Mouse (Mus musculus) MEL (cell line): ENCODE results near the gene Foxf1. TPM values are rescaled to one million over a fixed set of nuclear protein-coding genes. Genes with fewer than 3 reads are reported as not detected.

Source experiments
- DNase-seq: peaks from one replicate; pipeline ENCODE4 v3.0.0; 2011; ENCODE audit warnings: low read depth, low spot score
- H3K27ac ChIP-seq: 2 replicates; pipeline ENCODE4 v1.5.1; 2012; ENCODE audit warnings: low read depth, mild to moderate bottlenecking, control low read depth, low read length, moderate library complexity; ENCODE audit not compliant: control insufficient read depth
- H3K27me3 ChIP-seq, 2 experiments: fragments of 150-350 bp in 1 of 2; sonication (generic) in 1 of 2; 2 replicates each; pipeline ENCODE4 v1.6.1; 2012; ENCODE audit warnings: low read length in 2 of 2, mild to moderate bottlenecking in 2 of 2, improper control_type of control experiment in 1 of 2, moderate library complexity in 1 of 2; ENCODE audit not compliant: insufficient read depth in 2 of 2, control insufficient read depth in 1 of 2
- H3K36me3 ChIP-seq, 2 experiments: 2 replicates each; pipeline ENCODE4 v1.6.1; 2012 to 2014; ENCODE audit warnings: low read length in 2 of 2, improper control_type of control experiment in 1 of 2, inconsistent platforms in 1 of 2, mild to moderate bottlenecking in 1 of 2; ENCODE audit not compliant: insufficient read depth in 2 of 2, control insufficient read depth in 1 of 2
- H3K4me1 ChIP-seq, 2 experiments: fragments of 150-350 bp in 1 of 2; sonication (generic) in 1 of 2; 2 replicates each; pipeline ENCODE4 v1.6.1; 2012; ENCODE audit warnings: low read length in 2 of 2, improper control_type of control experiment in 1 of 2, mild to moderate bottlenecking in 1 of 2; ENCODE audit not compliant: insufficient read depth in 2 of 2, control insufficient read depth in 1 of 2
- H3K4me3 ChIP-seq, 2 experiments: fragments of 150-350 bp in 1 of 2; sonication (generic) in 1 of 2; 2 replicates each; pipeline ENCODE4 v1.5.1; 2012; ENCODE audit warnings: low read depth in 2 of 2, low read length in 2 of 2, mild to moderate bottlenecking in 2 of 2, moderate library complexity in 2 of 2, control low read depth in 1 of 2, improper control_type of control experiment in 1 of 2; ENCODE audit not compliant: control insufficient read depth in 1 of 2, insufficient read depth in 1 of 2
- H3K79me2 ChIP-seq: 2 replicates; pipeline ENCODE4 v1.6.1; 2012; ENCODE audit warnings: mild to moderate bottlenecking, low read length, moderate library complexity; ENCODE audit not compliant: control insufficient read depth, poor library complexity, insufficient read depth
- H3K9ac ChIP-seq: 2 replicates; pipeline ENCODE4 v1.6.1; 2012; ENCODE audit warnings: low read depth, mild to moderate bottlenecking, control low read depth, low read length, moderate library complexity; ENCODE audit not compliant: control insufficient read depth, poor library complexity, severe bottlenecking
- H3K9me3 ChIP-seq: fragments of 150-350 bp; sonication (generic); replicated peaks from 2 replicates; pipeline ENCODE4 v1.6.1; 2012; ENCODE audit warnings: mild to moderate bottlenecking, low read length, improper control_type of control experiment, moderate library complexity; ENCODE audit not compliant: insufficient read depth
- BHLHE40 ChIP-seq: IDR thresholded peaks from 2 replicates; pipeline ENCODE4 v1.6.1; 2012; ENCODE audit warnings: low read depth, mild to moderate bottlenecking, inconsistent platforms, low read length, improper control_type of control experiment, borderline replicate concordance
- CHD1 ChIP-seq: IDR thresholded peaks from 2 replicates; pipeline ENCODE4 v1.6.1; 2012; ENCODE audit warnings: low read depth, mild to moderate bottlenecking, inconsistent platforms, low read length, improper control_type of control experiment
- CHD2 ChIP-seq: IDR thresholded peaks from 2 replicates; pipeline ENCODE4 v1.6.1; 2011; ENCODE audit warnings: low read length, improper control_type of control experiment
- CTCF ChIP-seq, 3 experiments: IDR thresholded peaks in 2 of 3; conservative IDR thresholded peaks in 1 of 3; 2 replicates each; pipeline ENCODE4 v1.5.1; 2011 to 2012; ENCODE audit warnings: low read length in 3 of 3, low read depth in 2 of 3, mild to moderate bottlenecking in 2 of 3, improper control_type of control experiment in 1 of 3, inconsistent platforms in 1 of 3, mixed read lengths in 1 of 3, moderate library complexity in 1 of 3; ENCODE audit not compliant: control insufficient read depth in 1 of 3, insufficient read depth in 1 of 3, poor library complexity in 1 of 3, severe bottlenecking in 1 of 3
- E2F4 ChIP-seq: IDR thresholded peaks from 2 replicates; pipeline ENCODE4 v1.6.1; 2011; ENCODE audit warnings: low read depth, low read length, improper control_type of control experiment, borderline replicate concordance
- ELF1 ChIP-seq: IDR thresholded peaks from 2 replicates; pipeline ENCODE4 v1.6.1; 2014; ENCODE audit warnings: low read depth, mild to moderate bottlenecking, inconsistent platforms, low read length, improper control_type of control experiment, moderate library complexity
- EP300 ChIP-seq, 2 experiments: IDR thresholded peaks; 2 replicates each; pipeline ENCODE4 v1.6.1; 2011; ENCODE audit warnings: improper control_type of control experiment in 2 of 2, low read length in 2 of 2, low read depth in 1 of 2, mild to moderate bottlenecking in 1 of 2
- KAT2A ChIP-seq: conservative IDR thresholded peaks from 2 replicates; pipeline ENCODE4 v1.6.1; 2012; ENCODE audit warnings: low read depth, low read length, improper control_type of control experiment, inconsistent platforms
- MAFK ChIP-seq: IDR thresholded peaks from 2 replicates; pipeline ENCODE4 v1.6.1; 2011; ENCODE audit warnings: low read depth, mild to moderate bottlenecking, low read length, improper control_type of control experiment, borderline replicate concordance
- MAX ChIP-seq: IDR thresholded peaks from 2 replicates; pipeline ENCODE4 v1.6.1; 2011; ENCODE audit warnings: low read length, improper control_type of control experiment
- MAZ ChIP-seq: IDR thresholded peaks from 2 replicates; pipeline ENCODE4 v1.6.1; 2012; ENCODE audit warnings: low read depth, mild to moderate bottlenecking, inconsistent platforms, low read length, improper control_type of control experiment
- MEF2A ChIP-seq: IDR thresholded peaks from 2 replicates; pipeline ENCODE4 v1.6.1; 2014; ENCODE audit warnings: low read depth, mild to moderate bottlenecking, inconsistent platforms, low read length, improper control_type of control experiment; ENCODE audit not compliant: poor library complexity, insufficient replicate concordance, severe bottlenecking; ENCODE audit errors: extremely low read depth
- MXI1 ChIP-seq: IDR thresholded peaks from 2 replicates; pipeline ENCODE4 v1.6.1; 2011; ENCODE audit warnings: mild to moderate bottlenecking, low read depth, low read length, improper control_type of control experiment
- MYB ChIP-seq: IDR thresholded peaks from 2 replicates; pipeline ENCODE4 v1.6.1; 2011; ENCODE audit warnings: mild to moderate bottlenecking, low read depth, low read length, improper control_type of control experiment
- NELFE ChIP-seq: IDR thresholded peaks from 2 replicates; pipeline ENCODE4 v1.6.1; 2011; ENCODE audit warnings: low read depth, low read length, improper control_type of control experiment
- POLR2A ChIP-seq, 2 experiments: IDR thresholded peaks; 2 replicates each; pipeline ENCODE4 v1.6.1; 2011 to 2012; ENCODE audit warnings: low read length in 2 of 2, mild to moderate bottlenecking in 2 of 2, control low read depth in 1 of 2, improper control_type of control experiment in 1 of 2, low read depth in 1 of 2, moderate library complexity in 1 of 2; ENCODE audit not compliant: control insufficient read depth in 1 of 2, insufficient read depth in 1 of 2, poor library complexity in 1 of 2
- POLR2AphosphoS2 ChIP-seq: IDR thresholded peaks from 2 replicates; pipeline ENCODE4 v1.6.1; 2011; ENCODE audit warnings: low read length, improper control_type of control experiment
- POLR2AphosphoS5 ChIP-seq: IDR thresholded peaks from 2 replicates; pipeline ENCODE4 v1.6.1; 2012; ENCODE audit warnings: low read depth, borderline replicate concordance, mild to moderate bottlenecking, inconsistent platforms, low read length, moderate library complexity, mixed read lengths
- RAD21 ChIP-seq: IDR thresholded peaks from 2 replicates; pipeline ENCODE4 v1.6.1; 2011; ENCODE audit warnings: mild to moderate bottlenecking, low read depth, low read length, improper control_type of control experiment
- RCOR1 ChIP-seq: IDR thresholded peaks from 2 replicates; pipeline ENCODE4 v1.6.1; 2012; ENCODE audit warnings: low read depth, mild to moderate bottlenecking, inconsistent platforms, low read length, improper control_type of control experiment
- SIN3A ChIP-seq: IDR thresholded peaks from 2 replicates; pipeline ENCODE4 v1.6.1; 2012; ENCODE audit warnings: low read length, improper control_type of control experiment, inconsistent platforms
- SMC3 ChIP-seq: IDR thresholded peaks from 2 replicates; pipeline ENCODE4 v1.6.1; 2011; ENCODE audit warnings: low read depth, low read length, improper control_type of control experiment
- TAL1 ChIP-seq: IDR thresholded peaks from 2 replicates; pipeline ENCODE4 v1.6.1; 2012; ENCODE audit warnings: mild to moderate bottlenecking, inconsistent platforms, low read length, moderate library complexity, mixed read lengths
- TBP ChIP-seq: IDR thresholded peaks from 2 replicates; pipeline ENCODE4 v1.8.0; 2011; ENCODE audit warnings: low read depth, low read length, improper control_type of control experiment
- TCF12 ChIP-seq: IDR thresholded peaks from 2 replicates; pipeline ENCODE4 v1.6.1; 2014; ENCODE audit warnings: low read depth, mild to moderate bottlenecking, inconsistent platforms, low read length, improper control_type of control experiment, moderate library complexity
- USF2 ChIP-seq, 2 experiments: IDR thresholded peaks; 2 replicates each; pipeline ENCODE4 v1.6.1; 2011 to 2012; ENCODE audit warnings: improper control_type of control experiment in 2 of 2, low read length in 2 of 2, borderline replicate concordance in 1 of 2, inconsistent platforms in 1 of 2, low read depth in 1 of 2, mild to moderate bottlenecking in 1 of 2; ENCODE audit not compliant: insufficient read depth in 1 of 2
- ZC3H11A ChIP-seq: IDR thresholded peaks from 2 replicates; pipeline ENCODE4 v1.6.1; 2012; ENCODE audit warnings: low read depth, mild to moderate bottlenecking, inconsistent platforms, low read length, improper control_type of control experiment
- ZKSCAN1 ChIP-seq: IDR thresholded peaks from 2 replicates; pipeline ENCODE4 v1.6.1; 2012; ENCODE audit warnings: low read depth, mild to moderate bottlenecking, inconsistent platforms, low read length, improper control_type of control experiment, moderate library complexity
- ZMIZ1 ChIP-seq: IDR thresholded peaks from 2 replicates; pipeline ENCODE4 v1.6.1; 2012; ENCODE audit warnings: low read depth, mild to moderate bottlenecking, inconsistent platforms, low read length, improper control_type of control experiment, moderate library complexity
- polyA plus RNA-seq, 2 experiments: library from polyadenylated mRNA; stranded (reverse) in 1 of 2; unstranded in 1 of 2; fragments of >175 nt in 1 of 2; fragments of >200 nt in 1 of 2; gene quantifications; 2 replicates each; pipeline versions ENCODE4 v1.2.1 to v1.2.4; 2012; ENCODE audit warnings: low replicate concordance in 2 of 2, low read depth in 1 of 2; ENCODE audit not compliant: insufficient read length in 2 of 2, insufficient read depth in 1 of 2, missing spikeins in 1 of 2
- total RNA-seq: library from RNA; depleted of rRNA; stranded (reverse); fragments of 300-350 nt; gene quantifications from 2 replicates; pipeline ENCODE4 v1.2.3, GENCODE M21; 2012

Foxf1 gene
- total and polyA plus RNA-seq, 3 experiments = not detected

- TF ChIP-seq USF2 (IDR thresholded peaks at IDR 0.05; ENCODE audit: borderline replicate concordance in 1 of 2, insufficient read depth in 1 of 2, low read depth in 1 of 2, low read length in 2 of 2) (no peak), TAL1 (no peak), MAZ (no peak; the same call in 1 of the 2 replicates), MAFK (no peak), RAD21 (peak; percentile 94), SIN3A (no peak)
These were observed 8.4 kb downstream of the Foxf1 start (continued) for GRCm38 (mm10) chr8:121092627-121093026.

GRCm38 (mm10) chr8:121093496-121093895 lies 9.3 kb downstream of the Foxf1 start:
- TF ChIP-seq MYB = no peak
- Histone ChIP-seq H3K9ac (no peak overlapping the region), H3K27me3 (no peaks in the 10 kb centered on the region), H3K79me2 (no peaks in the 10 kb centered on the region), H3K27ac (no peak overlapping the region), H3K4me1 (no peaks in the 10 kb centered on the region), H3K4me3 (no peak overlapping the region), H3K9me3 (no peaks in the 10 kb centered on the region), H3K36me3 (no peaks in the 10 kb centered on the region)
- no peak for DNase-seq

GRCm38 (mm10) chr8:121104049-121104818 lies 20.0 kb downstream of the Foxf1 start:
- Histone ChIP-seq H3K9me3 (no peaks in the 10 kb centered on the region), H3K36me3 (peaks cover 0 to 3% of the 10 kb centered on the region in 2 experiments; a peak in 1 of 4 replicates), H3K4me1 (peaks cover 0 to 5% of the 10 kb centered on the region in 2 experiments; a peak in 1 of 4 replicates), H3K27me3 (no peaks in the 10 kb centered on the region), H3K4me3 (no peak overlapping the region), H3K27ac (no peak overlapping the region), H3K9ac (no peak overlapping the region), H3K79me2 (peaks cover 13% of the 10 kb centered on the region)
- peak; percentile 81 for DNase-seq
- TF ChIP-seq POLR2AphosphoS2 (no peak), MEF2A (no peak), NELFE (no peak), CHD1 (no peak), TAL1 (no peak), RAD21 (peak; percentile 73), MAX (no peak), EP300 (IDR thresholded peaks at IDR 0.05; ENCODE audit: low read depth in 1 of 2, low read length in 2 of 2) (no peak), ZKSCAN1 (no peak), RCOR1 (no peak), ZMIZ1 (no peak), TCF12 (no peak), CHD2 (no peak), BHLHE40 (no peak), E2F4 (no peak), TBP (no peak), POLR2A (IDR thresholded peaks at IDR 0.05; ENCODE audit: control insufficient read depth in 1 of 2, insufficient read depth in 1 of 2, low read depth in 1 of 2, low read length in 2 of 2, poor library complexity in 1 of 2) (no peak), ELF1 (no peak), KAT2A (no peak), SMC3 (peak; percentile 76), CTCF (IDR thresholded peaks at IDR 0.05 in 2 of 3, conservative IDR thresholded peaks at IDR 0.05 in 1 of 3; ENCODE audit: control insufficient read depth in 1 of 3, insufficient read depth in 1 of 3, low read depth in 2 of 3, low read length in 3 of 3, poor library complexity in 1 of 3, severe bottlenecking in 1 of 3) (peak; percentile 94 to 98 (median 96)), POLR2AphosphoS5 (no peak), MXI1 (no peak), ZC3H11A (peak; percentile 48; the same call in 1 of the 2 replicates), USF2 (IDR thresholded peaks at IDR 0.05; ENCODE audit: borderline replicate concordance in 1 of 2, insufficient read depth in 1 of 2, low read depth in 1 of 2, low read length in 2 of 2) (no peak)
